Mouse (Mus musculus): Measurements from ENCODE around the gene Etfa. TPM values are rescaled to one million over a fixed set of nuclear protein-coding genes. Genes with fewer than 3 reads are reported as not detected.
A peak's percentile ranks its signal among the peaks of the same experiment; 100 is the strongest.

Gene Etfa
- polyA plus RNA-seq, 1 experiment = 28.8 TPM

GRCm38 (mm10) chr9:55429242-55429975 is 82.6 kb downstream of the Etfa start:
- TF ChIP-seq CTCF (IDR thresholded peaks at IDR 0.05; ENCODE audit: control insufficient read depth, insufficient read depth, low read length) = peak; percentile 49; the same call in 1 of the 2 replicates
- no peak for TF ChIP-seq POLR2A (IDR thresholded peaks at IDR 0.05; ENCODE audit: borderline replicate concordance, control insufficient read depth, low read depth, low read length)
- Histone ChIP-seq H3K4me1 (ENCODE audit: control insufficient read depth, insufficient read depth, low read length) (no peaks in the 10 kb centered on the region), H3K4me3 (replicated peaks; ENCODE audit: control insufficient read depth, low read depth, low read length) (no peak overlapping the region), H3K27ac (ENCODE audit: control insufficient read depth, insufficient read depth, low read depth, low read length, poor library complexity) (no peak overlapping the region)
- WGBS = 35% methylated on average over 12 of the region's 12 CpGs

DNA sequence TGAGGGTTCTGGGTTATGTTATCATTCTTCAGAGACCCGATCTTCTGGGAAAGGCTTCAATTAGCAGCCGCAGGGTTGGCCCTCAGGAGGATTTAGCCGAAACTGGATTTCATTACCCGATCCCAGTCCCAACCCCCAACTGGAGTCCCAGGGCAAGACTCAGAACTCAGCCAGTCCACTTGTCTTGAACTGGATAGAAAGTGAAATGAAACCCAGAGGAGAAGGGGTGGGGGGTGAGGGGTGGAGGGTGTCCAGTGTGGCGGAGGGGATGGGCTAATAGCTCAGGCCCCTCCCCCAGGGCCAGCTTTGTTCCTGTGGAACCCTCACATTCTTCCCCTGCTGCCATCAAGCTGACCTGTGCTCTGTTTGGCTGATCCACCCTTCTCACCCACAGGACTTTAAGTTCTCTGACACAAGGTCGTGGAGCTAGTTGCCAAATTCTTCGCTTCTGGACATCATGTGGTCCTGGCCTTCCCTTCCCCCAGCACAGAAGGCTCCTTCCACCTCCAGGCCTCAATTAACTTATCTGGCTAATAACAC is 86.7 kb downstream of the Etfa start:
- no peak overlapping the region for H3K27ac ChIP-seq (ENCODE audit: control insufficient read depth, insufficient read depth, low read depth, low read length, poor library complexity)
- no peak for TF ChIP-seq CTCF (IDR thresholded peaks at IDR 0.05; ENCODE audit: control insufficient read depth, insufficient read depth, low read length)
- TF ChIP-seq POLR2A (IDR thresholded peaks at IDR 0.05; ENCODE audit: borderline replicate concordance, control insufficient read depth, low read depth, low read length) = no peak
- H3K4me1 ChIP-seq (ENCODE audit: control insufficient read depth, insufficient read depth, low read length) = no peaks in the 10 kb centered on the region
- 80% methylated on average over 7 of the region's 7 CpGs for WGBS
- H3K4me3 ChIP-seq (replicated peaks; ENCODE audit: control insufficient read depth, low read depth, low read length) = no peak overlapping the region

GRCm38 (mm10) chr9:55423451-55424424 is 88.3 kb downstream of the Etfa start:
- TF ChIP-seq POLR2A (IDR thresholded peaks at IDR 0.05; ENCODE audit: borderline replicate concordance, control insufficient read depth, low read depth, low read length) = no peak
- no peak for TF ChIP-seq CTCF (IDR thresholded peaks at IDR 0.05; ENCODE audit: control insufficient read depth, insufficient read depth, low read length)
- WGBS = 86% methylated on average over 14 of the region's 14 CpGs
- H3K4me3 ChIP-seq (replicated peaks; ENCODE audit: control insufficient read depth, low read depth, low read length) = no peak overlapping the region
- H3K27ac ChIP-seq (ENCODE audit: control insufficient read depth, insufficient read depth, low read depth, low read length, poor library complexity) = no peak overlapping the region
- H3K4me1 ChIP-seq (ENCODE audit: control insufficient read depth, insufficient read depth, low read length) = no peaks in the 10 kb centered on the region

- H3K4me1 ChIP-seq (ENCODE audit: control insufficient read depth, insufficient read depth, low read length) = no peaks in the 10 kb centered on the region
- 71% methylated on average over 3 of the region's 3 CpGs for WGBS
- no peak overlapping the region for H3K4me3 ChIP-seq (replicated peaks; ENCODE audit: control insufficient read depth, low read depth, low read length)
- H3K27ac ChIP-seq (ENCODE audit: control insufficient read depth, insufficient read depth, low read depth, low read length, poor library complexity) = no peak overlapping the region
- no peak for TF ChIP-seq CTCF (IDR thresholded peaks at IDR 0.05; ENCODE audit: control insufficient read depth, insufficient read depth, low read length)
- TF ChIP-seq POLR2A (IDR thresholded peaks at IDR 0.05; ENCODE audit: borderline replicate concordance, control insufficient read depth, low read depth, low read length) = no peak
These were observed 90.3 kb downstream of the Etfa start for GRCm38 (mm10) chr9:55421786-55422185.

DNA sequence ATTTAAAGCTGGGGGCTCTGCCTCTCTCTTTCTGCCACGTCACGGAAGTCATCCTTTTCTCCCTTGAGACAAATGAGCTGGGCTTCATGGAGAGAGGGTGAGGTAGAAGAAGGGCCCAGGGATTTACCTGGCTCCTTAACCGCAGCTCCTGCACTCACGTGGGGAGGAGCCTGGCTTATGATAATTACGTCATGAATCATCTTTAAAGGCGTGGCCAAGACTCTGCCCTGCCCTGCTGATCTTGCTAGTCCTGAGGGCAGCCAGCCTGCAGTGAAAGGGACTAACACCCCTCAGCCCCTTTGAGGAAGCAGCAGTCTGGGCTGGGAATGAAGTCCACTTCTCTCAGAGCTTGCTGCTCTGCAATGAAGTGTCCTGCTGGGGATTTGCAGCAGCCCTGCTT is 100.9 kb downstream of the Etfa start:
- Histone ChIP-seq H3K4me3 (replicated peaks; ENCODE audit: control insufficient read depth, low read depth, low read length) (no peak overlapping the region), H3K27ac (ENCODE audit: control insufficient read depth, insufficient read depth, low read depth, low read length, poor library complexity) (no peak overlapping the region), H3K4me1 (ENCODE audit: control insufficient read depth, insufficient read depth, low read length) (no peaks in the 10 kb centered on the region)
- 75% methylated on average over 6 of the region's 6 CpGs for WGBS
- TF ChIP-seq POLR2A (IDR thresholded peaks at IDR 0.05; ENCODE audit: borderline replicate concordance, control insufficient read depth, low read depth, low read length) = no peak

DNA sequence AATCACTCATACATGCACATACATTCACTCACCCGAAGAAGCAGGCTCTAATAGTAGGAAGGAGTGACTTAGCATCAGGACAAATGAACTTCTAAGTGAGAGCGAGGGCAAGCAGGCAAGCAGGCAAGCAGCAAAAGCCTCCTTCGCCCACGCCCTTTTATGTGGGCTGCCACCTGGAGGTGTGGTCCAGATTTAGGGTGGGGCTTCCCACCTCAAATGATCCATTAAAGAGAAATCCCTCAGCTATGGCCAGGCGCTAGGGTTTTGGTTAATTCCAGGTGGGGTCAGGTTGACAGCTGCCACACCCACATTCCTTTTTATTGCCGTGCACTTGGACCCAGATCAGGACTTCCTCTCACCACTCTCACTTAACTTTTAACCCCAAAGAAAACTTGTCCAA is 101.6 kb downstream of the Etfa start:
- 44% methylated on average over 6 of the region's 6 CpGs for WGBS

DNA sequence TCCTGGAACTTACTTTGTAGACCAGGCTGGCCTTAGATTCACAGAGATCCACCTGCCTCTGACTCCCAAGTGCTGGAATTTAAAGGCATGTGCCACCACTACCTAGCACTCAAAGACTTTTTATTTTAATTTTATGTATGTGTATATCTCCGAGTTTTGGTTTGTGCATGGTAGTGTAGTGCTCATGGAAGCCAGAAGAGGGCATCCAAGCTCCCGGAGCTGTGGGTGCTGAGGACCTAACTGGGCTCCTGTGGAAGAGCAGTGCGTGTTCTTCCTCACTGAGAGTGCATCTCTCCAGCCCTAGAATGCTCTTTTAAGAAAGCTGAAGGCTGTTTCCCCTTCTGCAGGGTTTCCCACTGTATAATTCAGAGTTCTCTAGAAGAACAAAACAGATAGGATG is 102.2 kb downstream of the Etfa start:
- no peak overlapping the region for H3K4me3 ChIP-seq (replicated peaks; ENCODE audit: control insufficient read depth, low read depth, low read length)
- H3K4me1 ChIP-seq (ENCODE audit: control insufficient read depth, insufficient read depth, low read length) = no peaks in the 10 kb centered on the region
- no peak overlapping the region for H3K27ac ChIP-seq (ENCODE audit: control insufficient read depth, insufficient read depth, low read depth, low read length, poor library complexity)
- TF ChIP-seq CTCF (IDR thresholded peaks at IDR 0.05; ENCODE audit: control insufficient read depth, insufficient read depth, low read length) (peak; percentile 18; the same call in 1 of the 2 replicates), POLR2A (IDR thresholded peaks at IDR 0.05; ENCODE audit: borderline replicate concordance, control insufficient read depth, low read depth, low read length) (no peak)
- WGBS = 61% methylated on average over 3 of the region's 3 CpGs

More for the DNA sequence above, 101.6 kb downstream of the Etfa start:
- TF ChIP-seq POLR2A (IDR thresholded peaks at IDR 0.05; ENCODE audit: borderline replicate concordance, control insufficient read depth, low read depth, low read length) (no peak), CTCF (IDR thresholded peaks at IDR 0.05; ENCODE audit: control insufficient read depth, insufficient read depth, low read length) (no peak)
- Histone ChIP-seq H3K4me3 (replicated peaks; ENCODE audit: control insufficient read depth, low read depth, low read length) (no peak overlapping the region), H3K27ac (ENCODE audit: control insufficient read depth, insufficient read depth, low read depth, low read length, poor library complexity) (no peak overlapping the region), H3K4me1 (ENCODE audit: control insufficient read depth, insufficient read depth, low read length) (no peaks in the 10 kb centered on the region)

GRCm38 (mm10) chr9:55408851-55409250 is 103.2 kb downstream of the Etfa start:
- Histone ChIP-seq H3K27ac (ENCODE audit: control insufficient read depth, insufficient read depth, low read depth, low read length, poor library complexity) (no peak overlapping the region), H3K4me3 (replicated peaks; ENCODE audit: control insufficient read depth, low read depth, low read length) (no peak overlapping the region), H3K4me1 (ENCODE audit: control insufficient read depth, insufficient read depth, low read length) (no peaks in the 10 kb centered on the region)
- WGBS = 83% methylated on average over 4 of the region's 4 CpGs
- TF ChIP-seq POLR2A (IDR thresholded peaks at IDR 0.05; ENCODE audit: borderline replicate concordance, control insufficient read depth, low read depth, low read length) (no peak), CTCF (IDR thresholded peaks at IDR 0.05; ENCODE audit: control insufficient read depth, insufficient read depth, low read length) (no peak)

Measured in bone marrow, adult 2 months (tissue).